Mouse (Mus musculus) ES-Bruce4 (cell line): ENCODE data around the gene Mcm8.

Experiments used
- CTCF ChIP-seq: IDR thresholded peaks from one replicate; pipeline ENCODE4 v1.8.1; 2011; ENCODE audit warnings: low read depth, low read length
- POLR2A ChIP-seq: IDR thresholded peaks from one replicate; pipeline ENCODE4 v1.8.1; 2011; ENCODE audit warnings: low read length; ENCODE audit not compliant: insufficient read depth

GRCm38 (mm10) chr2:132879261-132880044, 63.5 kb downstream of the Mcm8 start:
- TF ChIP-seq CTCF (no peak), POLR2A (no peak)
